Mouse (Mus musculus) gastrocnemius, adult 2 months (tissue): ENCODE measurements at regions not wholly inside any gene's neighbourhood (a gene's known extent, or its start where the extent isn't known, plus 50 kb on each side); places are given as distances from the start of the nearest gene placed in this dataset.
A peak's percentile ranks its signal among the peaks of the same experiment; 100 is the strongest.

Experiments used
- DNase-seq: peaks from one replicate; pipeline ENCODE4 v3.0.0; 2022
- H3K27ac ChIP-seq: fragments of 200-600 bp; 2 replicates; pipeline ENCODE4 v1.8.1; 2022; ENCODE audit warnings: mild to moderate bottlenecking
- H3K4me3 ChIP-seq: fragments of 200-600 bp; 2 replicates; pipeline ENCODE4 v1.8.1; 2022; ENCODE audit warnings: mild to moderate bottlenecking, moderate library complexity
- CTCF ChIP-seq: fragments of 200-600 bp; IDR thresholded peaks from 2 replicates; pipeline ENCODE4 v1.8.1; 2022; ENCODE audit warnings: antibody characterized with exemption, mild to moderate bottlenecking, moderate library complexity
- intact Hi-C: fragments of 180-260 bp; cut with DNase I; formaldehyde crosslinking; loops from one replicate; pipeline ENCODE4 v1.15.1; 2025

GRCm38 (mm10) chr8:103492914-103493517, 608.4 kb upstream of the Cdh5 start:
- Histone ChIP-seq H3K4me3 (no peak overlapping the region), H3K27ac (peak overlapping the region; percentile 41; the same call in 1 of the 2 replicates)
- peak; percentile 28 for DNase-seq
- intact Hi-C loops, result no loop called here
- TF ChIP-seq CTCF, result no peak

- intact Hi-C loops, result no loop called here
- H3K4me3 ChIP-seq, result no peak overlapping the region
- no peak for DNase-seq
- 0 out of 2 replicates have a peak overlapping the region, but pooled peaks have one; percentile 20 for H3K27ac ChIP-seq
- TF ChIP-seq CTCF, result no peak
These were observed 607.4 kb upstream of the Cdh5 start for GRCm38 (mm10) chr8:103493932-103494493.

- intact Hi-C loops, result no loop called here
- TF ChIP-seq CTCF, result no peak
- DNase-seq, result no peak
These were observed 606.8 kb upstream of the Cdh5 start for GRCm38 (mm10) chr8:103494670-103495069.

GRCm38 (mm10) chr8:103501328-103501727, 600.1 kb upstream of the Cdh5 start:
- no peak for TF ChIP-seq CTCF
- H3K4me3 ChIP-seq, result no peak overlapping the region
- no peak for DNase-seq
- intact Hi-C loops, result no loop called here
- no peak overlapping the region for H3K27ac ChIP-seq

More at GRCm38 (mm10) chr8:103494670-103495069, 606.8 kb upstream of the Cdh5 start:
- Histone ChIP-seq H3K27ac (no peak overlapping the region), H3K4me3 (no peak overlapping the region)

GRCm38 (mm10) chr8:103502991-103503767, 598.2 kb upstream of the Cdh5 start:
- intact Hi-C loops, result no loop called here
- H3K4me3 ChIP-seq, result no peak overlapping the region
- no peak for DNase-seq
- no peak overlapping the region for H3K27ac ChIP-seq
- TF ChIP-seq CTCF, result no peak

- TF ChIP-seq CTCF, result no peak
- DNase-seq, result no peak
- H3K27ac ChIP-seq, result no peak overlapping the region
- intact Hi-C loops, result no loop called here
- no peak overlapping the region for H3K4me3 ChIP-seq
These were observed 595.1 kb upstream of the Cdh5 start for GRCm38 (mm10) chr8:103506334-103506733.

- intact Hi-C loops, result no loop called here
- DNase-seq, result no peak
- no peak overlapping the region for H3K4me3 ChIP-seq
- H3K27ac ChIP-seq, result no peak overlapping the region
- TF ChIP-seq CTCF, result no peak
These were observed 594.4 kb upstream of the Cdh5 start for GRCm38 (mm10) chr8:103507068-103507467.

- DNase-seq, result no peak
- TF ChIP-seq CTCF, result no peak
- intact Hi-C loops, result no loop called here
- Histone ChIP-seq H3K27ac (no peak overlapping the region), H3K4me3 (no peak overlapping the region)
These were observed 581.1 kb upstream of the Cdh5 start for GRCm38 (mm10) chr8:103520141-103520866.

GRCm38 (mm10) chr8:103530903-103531302, 570.5 kb upstream of the Cdh5 start:
- TF ChIP-seq CTCF, result no peak
- no peak overlapping the region for H3K27ac ChIP-seq
- intact Hi-C loops, result no loop called here
- no peak for DNase-seq
- no peak overlapping the region for H3K4me3 ChIP-seq

- Histone ChIP-seq H3K4me3 (no peak overlapping the region), H3K27ac (no peak overlapping the region)
- intact Hi-C loops, result no loop called here
- DNase-seq, result peak; percentile 15
- TF ChIP-seq CTCF, result no peak
These were observed 566.5 kb upstream of the Cdh5 start for GRCm38 (mm10) chr8:103534971-103535370.

- no peak overlapping the region for H3K27ac ChIP-seq
- H3K4me3 ChIP-seq, result no peak overlapping the region
- no peak for TF ChIP-seq CTCF
- peak; percentile 37 for DNase-seq
- intact Hi-C loops, result no loop called here
These were observed 564.6 kb upstream of the Cdh5 start for GRCm38 (mm10) chr8:103536856-103537255.

GRCm38 (mm10) chr8:103541954-103542353, 559.5 kb upstream of the Cdh5 start:
- intact Hi-C loops, result no loop called here
- Histone ChIP-seq H3K27ac (no peak overlapping the region), H3K4me3 (no peak overlapping the region)
- DNase-seq, result no peak
- no peak for TF ChIP-seq CTCF
